Mouse (Mus musculus): ENCODE measurements around the gene Stag2.

The Stag2 gene

DNA sequence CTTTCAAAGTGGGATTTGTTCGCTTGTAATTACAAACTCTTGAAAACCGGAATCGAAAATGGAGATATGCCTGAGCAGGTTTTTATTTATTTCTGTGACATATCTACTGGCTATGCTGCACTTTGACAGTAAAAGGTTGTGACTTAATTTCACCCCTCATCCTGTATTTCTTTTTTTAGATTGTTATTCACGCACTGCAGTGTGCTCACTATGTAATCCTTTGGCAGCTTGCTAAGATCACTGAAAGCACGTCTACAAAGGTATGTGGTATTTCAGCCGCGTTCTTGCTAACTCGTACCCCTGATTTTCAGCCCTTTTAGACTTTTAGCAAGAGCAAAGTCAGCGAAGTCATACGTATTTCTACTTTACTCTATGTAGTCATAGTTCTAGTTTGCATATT, 101.2 kb downstream of the Stag2 start:
- DNase-seq, result no peak

DNA sequence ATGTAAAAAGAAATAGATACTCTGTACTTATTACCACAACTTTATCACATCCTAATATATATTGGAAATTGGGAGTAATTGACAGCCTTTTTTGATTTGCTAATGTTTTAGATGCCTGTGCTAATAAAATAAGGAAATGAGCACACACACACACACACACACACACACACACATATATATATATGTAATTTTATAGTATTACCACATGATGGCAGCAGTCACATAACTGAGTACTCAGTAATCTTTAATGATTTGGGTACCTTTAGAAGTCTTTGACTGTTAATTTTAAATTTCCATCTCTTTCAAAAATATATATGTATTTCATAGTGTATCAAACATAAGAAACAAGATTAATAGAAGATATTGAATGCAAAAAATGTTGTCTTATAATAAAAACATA, 123.6 kb downstream of the Stag2 start:
- no peak for DNase-seq

DNA sequence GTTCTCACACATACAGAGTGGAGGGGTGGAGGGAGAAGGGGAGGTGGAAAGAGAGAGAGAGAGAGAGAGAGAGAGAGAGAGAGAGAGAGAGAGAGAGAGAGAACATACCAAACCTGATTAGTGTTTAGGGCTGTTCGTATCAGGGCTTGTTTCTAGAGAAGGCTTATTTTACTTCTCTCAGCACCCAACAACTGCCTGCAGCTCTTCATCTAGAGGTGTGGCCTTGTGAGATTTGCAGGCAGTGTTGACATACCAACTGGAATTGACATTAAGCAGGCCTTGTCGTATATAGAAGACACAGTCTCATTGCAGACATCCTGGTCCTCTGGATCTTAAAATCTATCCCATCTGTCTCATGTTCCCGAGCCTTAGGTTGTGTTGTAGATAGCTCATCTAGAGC, 141.1 kb downstream of the Stag2 start:
- DNase-seq, result no peak

DNA sequence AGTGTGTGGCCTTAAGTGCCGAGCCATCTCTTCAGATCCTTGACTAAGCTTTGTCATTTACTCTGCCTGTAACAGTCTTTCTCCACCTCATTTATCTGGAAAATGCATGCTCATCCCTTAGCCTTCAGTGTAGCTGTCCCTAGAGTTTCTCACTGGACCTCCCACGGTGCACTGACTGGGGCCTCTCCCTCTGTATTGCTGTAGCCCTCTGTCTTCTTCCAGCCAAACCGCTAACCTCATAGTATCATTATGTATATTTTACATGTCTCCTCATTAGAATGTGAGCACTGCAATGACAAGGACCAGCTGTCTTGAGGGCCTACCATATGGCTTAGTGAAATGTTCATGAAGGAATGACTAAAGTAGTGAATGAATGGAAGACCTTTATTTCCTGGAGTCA, 166.1 kb downstream of the Stag2 start:
- DNase-seq, result no peak

DNA sequence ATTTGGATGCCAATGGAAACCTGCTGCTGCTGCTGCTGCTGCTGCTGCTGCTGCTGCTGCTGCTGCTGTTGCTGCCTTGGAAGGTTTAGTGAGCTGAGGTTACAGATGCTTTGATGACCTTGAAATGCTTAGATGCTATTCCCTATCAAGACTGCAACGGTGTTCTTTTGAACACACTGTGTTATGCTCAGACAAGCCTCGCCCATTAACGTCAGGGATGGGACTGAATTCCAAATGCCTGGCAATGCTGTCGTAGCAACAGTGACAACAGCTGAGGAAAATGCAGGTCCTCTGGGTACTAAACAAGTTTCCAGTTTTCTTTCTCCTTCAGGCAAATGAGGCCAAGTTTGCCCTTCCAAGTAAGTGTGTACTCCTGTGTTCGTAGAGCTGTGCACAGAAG, 171.3 kb downstream of the Stag2 start:
- no peak for DNase-seq

DNA sequence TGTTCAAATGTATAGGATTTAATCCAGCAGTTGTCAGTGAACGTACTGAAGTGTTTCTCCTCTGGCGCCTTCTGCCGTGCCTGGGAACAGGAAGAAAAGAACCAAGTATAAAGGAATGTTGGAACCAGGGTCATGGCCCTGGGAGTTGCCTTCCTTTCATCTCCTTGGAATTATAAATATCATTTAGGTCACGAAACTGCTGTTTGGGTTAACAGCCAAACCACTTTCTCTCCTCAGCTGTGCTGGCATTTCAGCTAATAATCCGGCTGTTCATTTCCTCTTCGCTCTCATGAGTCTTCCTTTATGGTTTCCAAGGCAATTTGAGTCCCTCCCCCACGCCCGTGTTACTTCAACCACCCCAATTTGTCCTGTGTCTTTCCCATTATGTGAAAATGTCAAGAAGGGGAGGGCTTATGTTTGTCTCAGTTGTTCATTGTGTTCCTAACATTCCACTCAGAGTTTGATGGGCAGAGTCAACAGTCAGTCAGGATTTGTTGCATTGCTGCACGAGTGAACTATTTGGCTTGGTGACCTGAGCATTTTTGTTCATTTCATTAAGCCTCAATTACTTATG, 172.2 kb downstream of the Stag2 start:
- DNase-seq, result no peak

DNA sequence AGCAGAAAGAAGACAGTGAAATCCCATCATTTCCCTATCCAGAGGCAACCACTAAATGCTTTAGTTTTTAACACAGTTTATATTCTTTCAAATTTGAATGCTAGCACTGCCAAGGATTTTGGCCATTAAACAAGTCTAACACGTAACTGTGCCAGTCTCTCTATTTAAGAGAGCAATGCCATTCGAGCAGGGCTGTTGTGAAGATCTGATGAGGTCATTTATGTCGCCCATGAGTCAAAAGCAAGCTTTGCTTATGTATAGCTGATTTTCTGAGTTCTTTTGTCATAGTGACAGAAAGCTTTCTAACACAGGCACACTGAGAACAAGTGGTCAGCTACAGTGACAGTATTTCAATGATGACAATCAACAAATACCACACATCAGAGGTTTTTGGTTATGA, 175.7 kb downstream of the Stag2 start:
- no peak for DNase-seq

All from thymus, postnatal 36 days (tissue).